Mouse (Mus musculus) adrenal gland, postnatal 4 days (tissue): ENCODE data around the gene Bach2. TPM values are rescaled to one million over a fixed set of nuclear protein-coding genes. Genes with fewer than 3 reads are reported as not detected.

Experiments
- DNase-seq, 2 experiments: peaks; one replicate each; pipeline ENCODE4 v3.0.0; 2021 to 2022; ENCODE audit warnings: low spot score in 2 of 2, mixed read lengths in 2 of 2
- total RNA-seq, 2 experiments: library from RNA; stranded (reverse); gene quantifications; 2 replicates each; pipeline ENCODE4 v1.2.3; 2021

The Bach2 gene
- total RNA-seq, 2 experiments from 2014 or later, result 14.1 to 14.4 TPM

- no peak for DNase-seq
Measured at GRCm38 (mm10) chr4:32414959-32415358, 176.4 kb downstream of the Bach2 start.

GRCm38 (mm10) chr4:32417939-32418338 lies 179.3 kb downstream of the Bach2 start:
- no peak for DNase-seq

- DNase-seq, result no peak
Measured at GRCm38 (mm10) chr4:32421570-32421969, 183.0 kb downstream of the Bach2 start.

GRCm38 (mm10) chr4:32422427-32422826 lies 183.8 kb downstream of the Bach2 start:
- DNase-seq, result no peak

- DNase-seq, result no peak
Measured at GRCm38 (mm10) chr4:32423667-32424066, 185.1 kb downstream of the Bach2 start.

GRCm38 (mm10) chr4:32424434-32424833 lies 185.8 kb downstream of the Bach2 start:
- no peak for DNase-seq

- DNase-seq, result no peak
Measured at GRCm38 (mm10) chr4:32425060-32425459, 186.5 kb downstream of the Bach2 start.

- no peak for DNase-seq
Measured at GRCm38 (mm10) chr4:32425641-32426040, 187.0 kb downstream of the Bach2 start.

GRCm38 (mm10) chr4:32426779-32427577 lies 188.4 kb downstream of the Bach2 start:
- DNase-seq, result no peak

GRCm38 (mm10) chr4:32428738-32429137 lies 190.1 kb downstream of the Bach2 start:
- DNase-seq, result no peak

- DNase-seq, result no peak
Measured at GRCm38 (mm10) chr4:32430136-32430535, 191.5 kb downstream of the Bach2 start.

GRCm38 (mm10) chr4:32430981-32431380 lies 192.4 kb downstream of the Bach2 start:
- no peak for DNase-seq

GRCm38 (mm10) chr4:32432271-32432781 lies 193.7 kb downstream of the Bach2 start:
- no peak for DNase-seq

- DNase-seq, result no peak
Measured at GRCm38 (mm10) chr4:32432945-32433344, 194.3 kb downstream of the Bach2 start.

GRCm38 (mm10) chr4:32434612-32435011 lies 196.0 kb downstream of the Bach2 start:
- DNase-seq, result no peak

GRCm38 (mm10) chr4:32439974-32440739 lies 201.6 kb downstream of the Bach2 start:
- no peak for DNase-seq

GRCm38 (mm10) chr4:32440740-32441072 lies 202.1 kb downstream of the Bach2 start:
- DNase-seq, result no peak

- no peak for DNase-seq
Measured at GRCm38 (mm10) chr4:32444671-32445196, 206.1 kb downstream of the Bach2 start.

GRCm38 (mm10) chr4:32447850-32448249 lies 209.2 kb downstream of the Bach2 start:
- DNase-seq, result no peak

- no peak for DNase-seq
Measured at GRCm38 (mm10) chr4:32461986-32462385, 223.4 kb downstream of the Bach2 start.

GRCm38 (mm10) chr4:32463065-32463464 lies 224.5 kb downstream of the Bach2 start:
- DNase-seq, result no peak

GRCm38 (mm10) chr4:32464540-32464939 lies 225.9 kb downstream of the Bach2 start:
- DNase-seq, result no peak
